Mouse (Mus musculus) ES-E14 (cell line): ENCODE measurements around the gene Mynn. TPM values are rescaled to one million over a fixed set of nuclear protein-coding genes. Genes with fewer than 3 reads are reported as not detected.

Source experiments
- DNase-seq: peaks from one replicate; pipeline ENCODE4 v3.0.0-alpha.2; 2013; ENCODE audit warnings: low read depth, low spot score
- H3K27ac ChIP-seq: 2 replicates; pipeline ENCODE4 v1.5.1; 2012; ENCODE audit warnings: low read depth, mild to moderate bottlenecking, low read length, moderate library complexity, mixed read lengths; ENCODE audit not compliant: poor library complexity, insufficient read depth, severe bottlenecking
- H3K36me3 ChIP-seq: 2 replicates; pipeline ENCODE4 v1.6.1; 2012; ENCODE audit warnings: mild to moderate bottlenecking, low read length, moderate library complexity, mixed read lengths; ENCODE audit not compliant: control insufficient read depth, poor library complexity, insufficient read depth, severe bottlenecking
- H3K4me1 ChIP-seq, 2 experiments: fragments of 150-350 bp in 1 of 2; sonication (generic) in 1 of 2; 2 replicates each; pipeline ENCODE4 v1.6.1; 2012; ENCODE audit warnings: low read length in 2 of 2, mild to moderate bottlenecking in 1 of 2, mixed read lengths in 1 of 2; ENCODE audit not compliant: control insufficient read depth in 2 of 2, insufficient read depth in 2 of 2, poor library complexity in 1 of 2
- H3K4me3 ChIP-seq, 2 experiments: fragments of 150-350 bp in 1 of 2; sonication (generic) in 1 of 2; 2 replicates each; pipeline ENCODE4 v1.5.1; 2012; ENCODE audit warnings: low read length in 2 of 2, low read depth in 1 of 2, mild to moderate bottlenecking in 1 of 2, mixed read lengths in 1 of 2; ENCODE audit not compliant: insufficient read depth in 1 of 2, poor library complexity in 1 of 2, severe bottlenecking in 1 of 2
- H3K9ac ChIP-seq: 2 replicates; pipeline ENCODE4 v1.6.1; 2012; ENCODE audit warnings: low read depth, mild to moderate bottlenecking, low read length, mixed read lengths; ENCODE audit not compliant: poor library complexity, insufficient read depth, severe bottlenecking
- H3K9me3 ChIP-seq: fragments of 150-350 bp; sonication (generic); 2 replicates; pipeline ENCODE4 v1.6.1; 2012; ENCODE audit warnings: low read depth, mild to moderate bottlenecking, low read length; ENCODE audit not compliant: control insufficient read depth, insufficient read depth
- CHD2 ChIP-seq: IDR thresholded peaks from 2 replicates; pipeline ENCODE4 v1.6.1; 2014; ENCODE audit warnings: mild to moderate bottlenecking, low read depth, low read length, inconsistent platforms
- HCFC1 ChIP-seq: IDR thresholded peaks from 2 replicates; pipeline ENCODE4 v1.6.1; 2012; ENCODE audit warnings: low read length, inconsistent platforms, borderline replicate concordance; ENCODE audit not compliant: insufficient read depth
- MAFK ChIP-seq: IDR thresholded peaks from 2 replicates; pipeline ENCODE4 v1.6.1; 2014; ENCODE audit warnings: mild to moderate bottlenecking, low read depth, low read length, inconsistent platforms; ENCODE audit not compliant: insufficient read depth
- ZC3H11A ChIP-seq: IDR thresholded peaks from 2 replicates; pipeline ENCODE4 v1.6.1; 2012; ENCODE audit warnings: low read depth, mild to moderate bottlenecking, inconsistent platforms, low read length, borderline replicate concordance
- ZNF384 ChIP-seq: IDR thresholded peaks from 2 replicates; pipeline ENCODE4 v1.6.1; 2012; ENCODE audit warnings: low read depth, low read length, inconsistent platforms
- in situ Hi-C, 2 experiments: fragments of 600-800 bp; cut with MboI; formaldehyde crosslinking; loops; one replicate each; pipeline ENCODE4 v1.15.1; 2025; ENCODE audit warnings: low sequenced_read_pairs in 2 of 2, inconsistent platforms in 1 of 2; ENCODE audit not compliant: unreplicated experiment in 2 of 2
- total RNA-seq: library from RNA; depleted of rRNA; stranded (reverse); fragments of 300-350 nt; gene quantifications from 2 replicates; pipeline ENCODE4 v1.2.3, GENCODE M21; 2012; rRNA removed

The Mynn gene
- total RNA-seq, 1 experiment = 18.5 TPM

- no peak for TF ChIP-seq ZC3H11A
- no peak for TF ChIP-seq ZNF384
- TF ChIP-seq HCFC1 = no peak; the same call in 1 of the 2 replicates
- no peak for TF ChIP-seq MAFK
- no peak for TF ChIP-seq CHD2
- in situ Hi-C loops = no loop called here
These were observed 56.6 kb downstream of the Mynn start for GRCm38 (mm10) chr3:30658486-30658885.

More at GRCm38 (mm10) chr3:30658486-30658885, 56.6 kb downstream of the Mynn start:
- 0 out of 4 replicates have a peak overlapping the region, but pooled peaks of 1 of the 2 experiments have one; percentile 12 for H3K4me3 ChIP-seq
- H3K36me3 ChIP-seq = no peaks in the 10 kb centered on the region; the same call in 1 of the 2 replicates
- H3K9ac ChIP-seq = no peak overlapping the region
- no peak for DNase-seq
- no peaks in the 10 kb centered on the region for H3K9me3 ChIP-seq
- peak overlapping the region; percentile 59; the same call in 1 of the 2 replicates for H3K27ac ChIP-seq
- H3K4me1 ChIP-seq = peaks cover 2 to 7% of the 10 kb centered on the region in 2 experiments; a peak in 3 of 4 replicates

Other genes with a start within 250 kb of the Mynn start
- gene Mecom, start 54.1 kb upstream of the Mynn start, total RNA-seq = 2.1 and 2.3 TPM in 2 replicates
- not detected in 2 replicates for gene Actrt3, start 2.1 kb upstream of the Mynn start, total RNA-seq
- gene Lrriq4, start 42.4 kb downstream of the Mynn start, total RNA-seq = 1.9 and 3.8 TPM in 2 replicates
- 5.6 and 11.3 TPM in 2 replicates for gene Lrrc34, start 45.8 kb downstream of the Mynn start, total RNA-seq
- gene Lrrc31, start 97.8 kb downstream of the Mynn start, total RNA-seq = 4.3 and 11.4 TPM in 2 replicates
- 0.21 and 0.49 TPM in 2 replicates for gene Samd7, start 144.2 kb downstream of the Mynn start, total RNA-seq
- gene Sec62, start 190.8 kb downstream of the Mynn start, total RNA-seq = 69.2 and 75.7 TPM in 2 replicates